Mouse (Mus musculus): ENCODE measurements at regions not wholly inside any gene's neighbourhood (a gene's known extent, or its start where the extent isn't known, plus 50 kb on each side); places are given as distances from the start of the nearest gene placed in this dataset.

GRCm38 (mm10) chr17:14493751-14494320 is 200.2 kb downstream of the Thbs2 start:
- no peak for DNase-seq (ENCODE audit: low spot score)

GRCm38 (mm10) chr17:14492936-14493335 is 201.1 kb downstream of the Thbs2 start:
- DNase-seq (ENCODE audit: low spot score): no peak

GRCm38 (mm10) chr17:14481746-14482145 is 202.4 kb downstream of the Smoc2 start:
- no peak for DNase-seq (ENCODE audit: low spot score)

GRCm38 (mm10) chr17:14478938-14479505 is 199.7 kb downstream of the Smoc2 start:
- DNase-seq (ENCODE audit: low spot score): no peak

GRCm38 (mm10) chr17:14476707-14477106 is 197.4 kb downstream of the Smoc2 start:
- DNase-seq (ENCODE audit: low spot score): no peak

GRCm38 (mm10) chr17:14475778-14476647 is 196.7 kb downstream of the Smoc2 start:
- DNase-seq (ENCODE audit: low spot score): no peak

GRCm38 (mm10) chr17:14475277-14475676 is 196.0 kb downstream of the Smoc2 start:
- DNase-seq (ENCODE audit: low spot score): no peak

GRCm38 (mm10) chr17:14468754-14469488 is 189.6 kb downstream of the Smoc2 start:
- no peak for DNase-seq (ENCODE audit: low spot score)

GRCm38 (mm10) chr17:14455251-14455743 is 176.0 kb downstream of the Smoc2 start:
- no peak for DNase-seq (ENCODE audit: low spot score)

Data from urinary bladder, postnatal 10 days (tissue).